Mouse (Mus musculus): Measurements from ENCODE around the gene Abcc8. TPM values are rescaled to one million over a fixed set of nuclear protein-coding genes. Genes with fewer than 3 reads are reported as not detected.
A peak's percentile ranks its signal among the peaks of the same experiment; 100 is the strongest.

The Abcc8 gene
- total RNA-seq, 2 experiments from 2014 or later: 53.4 to 61.5 TPM

GRCm38 (mm10) chr7:46113435-46113834, 66.4 kb downstream of the Abcc8 start:
- DNase-seq: peak in 1 of 2 experiments; percentile 32
- intact Hi-C loops (cut with DNase I): no loop called here

- no peak for DNase-seq
- intact Hi-C loops (cut with DNase I): no loop called here
These were observed 67.9 kb downstream of the Abcc8 start for GRCm38 (mm10) chr7:46111938-46112337.

DNA sequence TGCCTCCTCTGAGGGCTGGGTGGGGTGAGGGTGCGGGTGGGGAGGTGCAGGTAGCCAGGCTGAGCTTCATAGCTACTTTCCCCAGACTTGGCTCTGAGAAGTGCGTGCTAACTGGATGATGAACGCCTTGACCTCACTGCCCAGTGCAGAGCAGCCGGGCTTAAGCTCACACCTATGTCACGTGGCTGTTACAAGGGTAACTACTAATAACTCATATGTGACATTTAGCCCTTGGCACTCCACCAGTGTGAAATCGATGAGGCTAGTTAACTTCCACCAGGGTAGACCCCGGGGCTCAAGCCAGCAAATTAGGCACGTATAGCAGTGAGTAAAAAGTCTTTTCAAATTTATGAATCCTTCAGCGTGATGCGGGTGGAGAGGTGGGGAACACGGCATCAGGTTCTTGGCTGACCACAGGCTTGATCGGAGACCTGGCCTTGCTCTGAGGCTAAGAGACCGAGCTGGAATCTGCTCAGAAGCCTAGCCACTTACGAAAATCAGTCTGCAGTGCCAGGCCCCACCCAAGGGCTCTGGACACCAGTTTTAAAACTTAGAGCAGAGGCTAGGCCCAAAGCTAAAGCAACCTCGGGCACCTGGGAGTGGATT, 68.5 kb downstream of the Abcc8 start:
- no peak for DNase-seq
- intact Hi-C loops (cut with DNase I): no loop called here

GRCm38 (mm10) chr7:46110079-46110478, 69.8 kb downstream of the Abcc8 start:
- DNase-seq: no peak
- intact Hi-C loops (cut with DNase I): no loop called here

DNA sequence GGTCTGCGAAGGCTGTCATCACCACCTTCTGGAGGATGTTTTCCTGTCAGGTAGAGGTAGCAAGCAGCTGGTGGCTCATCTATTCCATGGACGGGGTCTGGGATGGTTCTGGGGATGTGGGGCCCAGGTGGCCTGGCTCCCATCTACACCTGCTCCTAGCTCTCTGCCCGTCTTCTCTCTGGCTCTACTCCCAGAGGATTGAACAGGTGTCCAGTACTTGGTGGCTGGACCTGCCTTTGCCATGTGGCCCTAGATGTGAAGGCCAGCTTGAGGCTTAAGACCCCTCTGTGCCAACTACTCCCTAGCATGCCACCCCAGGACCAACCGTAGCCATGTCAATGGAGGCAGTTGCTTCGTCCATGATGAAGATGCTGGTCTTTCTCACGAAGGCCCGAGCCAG, 74.3 kb downstream of the Abcc8 start:
- intact Hi-C loops (cut with DNase I): no loop called here
- DNase-seq: no peak

- intact Hi-C loops (cut with DNase I): no loop called here
- DNase-seq: peak; percentile 40 to 47
These were observed 75.4 kb downstream of the Abcc8 start for GRCm38 (mm10) chr7:46104256-46104915.

DNA sequence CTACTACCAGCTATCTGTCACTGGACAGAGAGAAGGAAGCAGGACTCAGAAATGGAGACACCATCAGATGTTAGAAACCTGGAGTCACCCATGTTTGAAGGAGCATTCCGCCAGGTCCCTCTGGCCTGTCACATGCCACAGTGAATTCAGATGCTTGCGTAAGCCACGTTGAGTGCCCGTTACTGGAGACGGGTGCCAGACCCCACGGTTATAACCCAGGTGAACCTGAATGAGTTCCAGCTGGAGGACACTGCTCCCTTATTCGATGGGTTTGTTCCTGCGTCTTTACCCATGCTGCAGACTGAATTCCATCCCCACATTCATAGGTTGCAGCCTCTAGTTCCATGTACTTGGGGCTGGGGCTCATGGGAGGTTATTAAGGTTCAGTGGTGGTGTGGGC, 76.1 kb downstream of the Abcc8 start:
- DNase-seq: no peak
- intact Hi-C loops (cut with DNase I): no loop called here

DNA sequence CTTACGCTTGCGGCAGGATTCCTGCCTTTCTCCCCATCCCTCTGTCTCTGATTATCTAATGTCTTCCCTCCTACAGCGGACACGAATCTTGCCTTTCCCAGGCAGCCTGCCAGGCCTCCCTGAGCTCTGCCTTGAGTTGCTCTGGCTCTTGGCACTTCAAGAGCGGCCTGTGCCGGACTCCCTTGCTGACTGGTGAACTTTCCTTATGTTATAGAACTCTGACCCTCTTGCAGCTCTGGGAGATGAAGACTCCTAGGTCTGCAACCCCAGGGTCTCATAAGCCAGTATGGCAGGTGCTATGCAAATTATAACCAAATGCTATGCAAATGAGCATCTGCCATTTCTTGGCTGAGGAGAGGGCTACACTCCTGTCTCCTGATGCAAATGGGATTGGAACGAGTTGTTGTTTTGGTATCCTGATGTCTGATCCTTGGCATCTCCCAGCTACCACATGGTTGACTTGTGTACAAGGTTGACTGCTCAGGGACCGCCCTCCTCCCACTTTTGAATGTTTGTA, 76.7 kb downstream of the Abcc8 start:
- no peak for DNase-seq
- intact Hi-C loops (cut with DNase I): no loop called here

GRCm38 (mm10) chr7:46100563-46100962, 79.3 kb downstream of the Abcc8 start, which contains the start of gene Kcnj11:
TSS of gene Kcnj11 (minus strand) at chr7:46100764.
- peak; percentile 80 to 87 for DNase-seq
- intact Hi-C loops (cut with DNase I): no loop called here

- intact Hi-C loops (cut with DNase I): no loop called here
- DNase-seq: peak in 1 of 2 experiments; percentile 31
These were observed 80.2 kb downstream of the Abcc8 start for GRCm38 (mm10) chr7:46099682-46100081.

- DNase-seq: no peak
- intact Hi-C loops (cut with DNase I): no loop called here
These were observed 80.9 kb downstream of the Abcc8 start for GRCm38 (mm10) chr7:46098919-46099286.

GRCm38 (mm10) chr7:46098221-46098918, 81.5 kb downstream of the Abcc8 start:
- peak; percentile 48 to 60 for DNase-seq
- intact Hi-C loops (cut with DNase I): no loop called here

GRCm38 (mm10) chr7:46097319-46097783, 82.5 kb downstream of the Abcc8 start:
- intact Hi-C loops (cut with DNase I): loop anchor here (2.0 kb wide), 1 partner anchor 509 kb away; no protein-coding TSS in a partner anchor
- DNase-seq: peak; percentile 48 to 65

- peak; percentile 74 to 84 for DNase-seq
- intact Hi-C loops (cut with DNase I): loop anchor here (1.0 to 2.0 kb wide), 3 partner anchors 86 to 511 kb away; no protein-coding TSS in a partner anchor
These were observed 83.7 kb downstream of the Abcc8 start for GRCm38 (mm10) chr7:46096136-46096535.

GRCm38 (mm10) chr7:46092803-46093202, 87.0 kb downstream of the Abcc8 start:
- no peak for DNase-seq
- intact Hi-C loops (cut with DNase I): no loop called here

DNA sequence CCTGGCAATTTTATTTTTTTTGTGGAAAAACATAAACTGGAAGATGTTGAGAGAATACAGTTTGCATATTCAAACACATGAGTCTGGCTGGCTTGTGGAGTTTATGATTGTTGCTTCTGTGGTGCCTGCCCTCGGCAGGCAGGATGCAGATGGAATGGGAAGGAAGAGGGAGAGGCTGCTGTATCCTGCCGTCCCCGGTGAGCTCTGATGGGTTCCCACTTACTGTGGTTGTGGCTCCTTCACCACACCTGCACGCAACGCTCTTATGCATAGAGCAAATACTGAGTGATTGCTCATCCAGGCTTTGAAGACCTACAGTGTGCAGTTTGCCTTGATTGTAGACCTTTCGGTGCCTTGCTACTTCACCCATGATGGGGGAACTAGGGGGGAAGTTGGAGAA, 91.6 kb downstream of the Abcc8 start:
- no peak for DNase-seq
- intact Hi-C loops (cut with DNase I): no loop called here

- DNase-seq: no peak
- intact Hi-C loops (cut with DNase I): no loop called here
These were observed 93.5 kb downstream of the Abcc8 start for GRCm38 (mm10) chr7:46086378-46086777.

GRCm38 (mm10) chr7:46084839-46085513, 94.9 kb downstream of the Abcc8 start:
- intact Hi-C loops (cut with DNase I): no loop called here
- peak in 1 of 2 experiments; percentile 23 for DNase-seq

DNA sequence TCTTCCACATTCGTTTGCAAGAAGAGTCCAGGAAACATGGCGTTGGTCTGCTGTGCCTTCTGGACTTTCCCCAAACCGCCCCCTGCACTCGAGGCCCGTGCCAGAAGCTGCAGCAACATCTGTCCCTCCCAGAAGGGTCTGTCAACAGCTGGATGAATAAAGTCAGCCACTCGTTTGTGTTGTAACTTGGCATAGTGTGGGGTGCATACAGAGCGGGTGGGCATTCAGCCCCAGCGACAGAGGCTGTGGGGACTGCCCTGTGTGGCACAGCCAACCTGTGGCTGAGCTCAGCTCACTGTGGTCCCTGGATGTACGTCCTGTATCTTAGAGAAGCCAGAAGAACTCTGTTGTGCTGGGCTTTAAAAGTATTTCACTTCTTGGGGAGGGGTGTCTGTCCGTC, 95.8 kb downstream of the Abcc8 start:
- DNase-seq: no peak
- intact Hi-C loops (cut with DNase I): no loop called here

DNA sequence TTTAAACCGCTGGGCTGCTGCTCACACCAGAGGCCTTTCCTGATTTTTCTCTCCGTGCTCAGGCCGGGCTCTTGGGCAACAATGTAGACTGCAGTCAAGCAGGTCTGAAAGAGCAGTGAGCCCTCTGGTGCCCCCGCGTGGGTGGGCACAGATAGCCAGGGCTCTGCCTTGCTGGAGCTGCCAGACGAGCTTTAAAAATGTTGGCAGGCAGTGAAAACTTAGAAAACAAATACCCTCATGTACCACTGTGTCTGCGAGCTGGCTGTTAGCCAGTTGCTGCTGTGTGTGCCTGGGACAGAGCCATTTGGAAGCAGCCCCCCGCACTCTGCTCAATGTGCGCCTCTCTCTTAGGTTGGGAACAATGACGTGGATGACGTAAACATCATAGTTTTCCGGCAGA, 102.2 kb downstream of the Abcc8 start:
- DNase-seq: no peak
- intact Hi-C loops (cut with DNase I): no loop called here

DNA sequence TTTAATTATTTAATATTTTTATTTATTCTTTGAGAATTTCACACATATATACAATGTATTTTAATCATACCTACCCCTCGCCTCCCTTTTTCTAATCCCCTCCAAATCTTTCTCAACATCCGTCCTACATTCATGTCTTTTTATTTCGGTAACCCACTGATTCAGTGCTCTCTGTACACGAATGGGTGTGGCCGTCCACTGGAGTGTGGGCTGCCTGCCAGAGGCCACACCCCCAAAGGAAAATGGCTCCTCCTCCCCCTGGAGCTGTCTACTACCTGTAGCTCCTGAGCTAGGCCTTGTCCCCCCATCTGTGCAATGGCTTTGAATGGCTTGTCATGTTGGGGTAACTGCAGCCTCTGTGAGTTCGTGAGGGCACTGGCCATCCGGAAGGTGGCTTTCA, 103.0 kb downstream of the Abcc8 start:
- DNase-seq: no peak
- intact Hi-C loops (cut with DNase I): no loop called here

Data from heart, postnatal 14 days (tissue).